Mouse (Mus musculus) ES-Bruce4 (cell line): ENCODE data around the gene Btrc.
"Not testable (repeated sequence)": the region's sequence is repeated elsewhere in the genome, so short reads cannot be mapped to it uniquely, and the experiment has no call there.

ENCODE experiments used
- CTCF ChIP-seq: IDR thresholded peaks from one replicate; pipeline ENCODE4 v1.8.1; 2011; ENCODE audit warnings: low read depth, low read length
- POLR2A ChIP-seq: IDR thresholded peaks from one replicate; pipeline ENCODE4 v1.8.1; 2011; ENCODE audit warnings: low read length; ENCODE audit not compliant: insufficient read depth

- TF ChIP-seq CTCF, POLR2A: not testable (repeated sequence)
Measured at GRCm38 (mm10) chr19:45548196-45548595, 184.7 kb downstream of the Btrc start.
